Mouse (Mus musculus) cortical plate, adult 2 months (tissue): Measurements from ENCODE around the gene Narf. TPM values are rescaled to one million over a fixed set of nuclear protein-coding genes. Genes with fewer than 3 reads are reported as not detected.

ENCODE experiments used
- H3K27ac ChIP-seq: fragments of 200-500 bp; 2 replicates; pipeline ENCODE4 v1.5.1; 2012; ENCODE audit warnings: low read length, control low read depth, inconsistent platforms; ENCODE audit not compliant: insufficient read depth
- H3K4me1 ChIP-seq: fragments of 200-500 bp; 2 replicates; pipeline ENCODE4 v1.6.1; 2011; ENCODE audit warnings: low read length; ENCODE audit not compliant: control insufficient read depth, insufficient read depth
- H3K4me3 ChIP-seq: fragments of 200-500 bp; 2 replicates; pipeline ENCODE4 v1.5.1; 2011; ENCODE audit warnings: mild to moderate bottlenecking, low read length, control low read depth; ENCODE audit not compliant: insufficient read depth
- CTCF ChIP-seq: fragments of 200-500 bp; IDR thresholded peaks from 2 replicates; pipeline ENCODE4 v1.5.1; 2011; ENCODE audit warnings: mild to moderate bottlenecking, control low read depth, low read length; ENCODE audit not compliant: insufficient read depth; ENCODE audit errors: extremely low read depth
- POLR2A ChIP-seq: fragments of 200-500 bp; IDR thresholded peaks from 2 replicates; pipeline ENCODE4 v1.6.1; 2011; ENCODE audit warnings: mild to moderate bottlenecking, low read length, control low read depth; ENCODE audit not compliant: insufficient read depth; ENCODE audit errors: extremely low read depth
- polyA plus RNA-seq: library from polyadenylated mRNA; depleted of rRNA; stranded (reverse); fragments of >200 nt; gene quantifications from 2 replicates; pipeline ENCODE4 v1.2.3, GENCODE M21; 2012

Narf gene
- polyA plus RNA-seq, 1 experiment = 43.1 TPM

- TF ChIP-seq CTCF (no peak), POLR2A (no peak)
- Histone ChIP-seq H3K27ac (no peak overlapping the region), H3K4me1 (no peaks in the 10 kb centered on the region), H3K4me3 (no peak overlapping the region)
Measured at GRCm38 (mm10) chr11:121216831-121217230, 20.2 kb upstream of the Narf start.

- Histone ChIP-seq H3K4me3 (no peak overlapping the region), H3K27ac (no peak overlapping the region), H3K4me1 (no peaks in the 10 kb centered on the region)
- TF ChIP-seq POLR2A = no peak
- TF ChIP-seq CTCF = no peak
Measured at GRCm38 (mm10) chr11:121219776-121220175, 17.3 kb upstream of the Narf start.

GRCm38 (mm10) chr11:121220771-121221170 lies 16.3 kb upstream of the Narf start:
- TF ChIP-seq POLR2A = no peak
- no peak for TF ChIP-seq CTCF
- H3K4me3 ChIP-seq = no peak overlapping the region
- no peak overlapping the region for H3K27ac ChIP-seq
- no peaks in the 10 kb centered on the region for H3K4me1 ChIP-seq

- no peak overlapping the region for H3K27ac ChIP-seq
- H3K4me1 ChIP-seq = no peaks in the 10 kb centered on the region
- no peak overlapping the region for H3K4me3 ChIP-seq
- TF ChIP-seq POLR2A = no peak
- no peak for TF ChIP-seq CTCF
Measured at GRCm38 (mm10) chr11:121221321-121222010, 15.6 kb upstream of the Narf start.

- TF ChIP-seq CTCF (no peak), POLR2A (no peak)
- Histone ChIP-seq H3K4me3 (peak overlapping the region; percentile 64), H3K27ac (0 out of 2 replicates have a peak overlapping the region, but pooled peaks have one; percentile 8), H3K4me1 (peaks cover 5% of the 10 kb centered on the region; the same call in 1 of the 2 replicates)
Measured at GRCm38 (mm10) chr11:121228129-121229017, 8.7 kb upstream of the Narf start.

GRCm38 (mm10) chr11:121229018-121229439 lies 8.0 kb upstream of the Narf start, which contains the start of gene Cybc1:
Gene Cybc1, minus strand, starts transcription at chr11:121229322.
- TF ChIP-seq CTCF (no peak), POLR2A (peak; percentile 70)
- 0 out of 2 replicates have a peak within 1 kb of the TSS, but pooled peaks have one; percentile 8 for H3K27ac ChIP-seq
- peak within 1 kb of the TSS; percentile 64 for H3K4me3 ChIP-seq
- peaks cover 5% of the 10 kb centered on the region; the same call in 1 of the 2 replicates for H3K4me1 ChIP-seq

- no peak for TF ChIP-seq POLR2A
- no peak for TF ChIP-seq CTCF
- no peak overlapping the region for H3K27ac ChIP-seq
- no peak overlapping the region for H3K4me3 ChIP-seq
- H3K4me1 ChIP-seq = peaks cover 5% of the 10 kb centered on the region; the same call in 1 of the 2 replicates
Measured at GRCm38 (mm10) chr11:121231191-121231590, 5.9 kb upstream of the Narf start.

GRCm38 (mm10) chr11:121231628-121232291 lies 5.3 kb upstream of the Narf start:
- Histone ChIP-seq H3K27ac (no peak overlapping the region), H3K4me3 (no peak overlapping the region), H3K4me1 (peaks cover 5% of the 10 kb centered on the region; the same call in 1 of the 2 replicates)
- TF ChIP-seq CTCF (no peak), POLR2A (no peak)

- Histone ChIP-seq H3K27ac (no peak overlapping the region), H3K4me3 (no peak overlapping the region), H3K4me1 (peaks cover 3% of the 10 kb centered on the region; the same call in 1 of the 2 replicates)
- no peak for TF ChIP-seq POLR2A
- no peak for TF ChIP-seq CTCF
Measured at GRCm38 (mm10) chr11:121232706-121233105, 4.3 kb upstream of the Narf start.
